Mouse (Mus musculus): ENCODE measurements around the gene Pbrm1. TPM values are rescaled to one million over a fixed set of nuclear protein-coding genes. Genes with fewer than 3 reads are reported as not detected.

The Pbrm1 gene
- total RNA-seq (2021): 10 to 100 TPM; 58.7 to 70.8 TPM
- long read RNA-seq, experiment 1, partial matches to known transcripts: 14 of 22 reads
- long read RNA-seq, experiment 1, other reads (novel, unspliced or antisense): 8 of 22 reads
- long read RNA-seq, experiment 2, partial matches to known transcripts: 17 of 25 reads
- long read RNA-seq, experiment 2, other reads (novel, unspliced or antisense): 8 of 25 reads

- DNase-seq: peak; percentile 97
These were observed at the start of gene Pbrm1, which contains the start of gene Gnl3 for GRCm38 (mm10) chr14:31018860-31019291. Gene Pbrm1 (plus strand): TSS chr14:31019138. Gene Gnl3 (minus strand): TSS chr14:31019152.

DNA sequence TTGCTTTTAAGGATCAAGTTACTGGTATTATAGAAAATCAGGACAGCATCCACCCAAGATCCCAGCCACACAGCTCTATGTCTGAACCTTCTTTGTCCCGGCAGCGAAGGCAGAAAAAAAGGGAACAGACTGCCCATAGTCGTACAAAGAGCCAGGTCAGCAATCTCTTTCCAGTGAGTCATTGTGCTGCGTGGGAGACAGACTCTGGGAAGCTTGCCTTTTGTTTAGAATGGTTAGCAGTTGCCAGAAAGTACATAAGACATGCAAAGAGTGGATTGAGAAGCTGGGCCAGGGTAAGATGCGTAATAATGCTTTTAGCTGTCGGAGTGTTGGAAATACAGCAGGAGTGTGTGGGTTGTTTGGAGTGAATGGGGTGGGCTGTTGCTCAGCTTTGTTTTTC, 44.7 kb upstream of the Pbrm1 start:
- DNase-seq: no peak

DNA sequence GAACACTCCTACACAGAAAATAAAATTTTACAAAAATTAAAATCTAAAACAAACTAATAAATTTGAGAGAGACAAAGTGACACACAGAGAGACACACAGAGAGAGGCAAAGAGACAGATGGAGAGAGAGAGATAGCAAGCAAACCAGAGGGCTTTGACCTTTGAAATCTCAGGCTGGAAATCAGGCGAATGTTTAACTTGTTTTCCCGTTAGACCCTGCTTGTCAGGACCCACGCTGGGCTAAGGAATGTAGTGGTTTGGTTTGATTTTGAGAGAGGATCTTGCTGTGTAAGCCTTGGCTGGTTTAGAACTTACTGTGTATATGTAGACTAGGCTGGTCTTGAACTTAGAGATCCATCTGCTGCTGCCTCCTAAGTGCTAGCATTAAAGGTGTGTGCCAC, 42.7 kb upstream of the Pbrm1 start:
- no peak for DNase-seq

DNA sequence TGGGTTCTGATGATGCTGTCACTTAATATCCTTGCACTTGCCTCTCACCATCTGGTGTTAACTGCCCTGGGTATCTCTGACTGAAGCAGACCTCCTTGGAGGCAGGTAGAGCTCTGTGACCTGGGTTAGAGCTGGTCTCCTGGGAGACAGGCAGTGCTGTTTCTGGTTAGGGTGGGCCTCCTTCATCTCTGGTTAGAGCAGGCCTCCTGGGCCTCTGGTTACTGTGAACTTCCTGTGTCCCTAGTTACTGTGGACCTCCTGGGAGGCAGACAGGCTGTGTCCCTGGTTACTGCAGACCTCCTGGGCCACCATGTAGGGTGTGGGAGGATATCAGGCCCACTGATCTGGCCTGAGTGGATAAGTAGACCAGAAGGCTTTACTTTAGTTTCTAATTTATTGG, 22.5 kb upstream of the Pbrm1 start:
- no peak for DNase-seq

GRCm38 (mm10) chr14:31000356-31000755, 18.6 kb upstream of the Pbrm1 start:
- DNase-seq: no peak

GRCm38 (mm10) chr14:31000816-31001306, 18.1 kb upstream of the Pbrm1 start:
- DNase-seq: no peak

DNA sequence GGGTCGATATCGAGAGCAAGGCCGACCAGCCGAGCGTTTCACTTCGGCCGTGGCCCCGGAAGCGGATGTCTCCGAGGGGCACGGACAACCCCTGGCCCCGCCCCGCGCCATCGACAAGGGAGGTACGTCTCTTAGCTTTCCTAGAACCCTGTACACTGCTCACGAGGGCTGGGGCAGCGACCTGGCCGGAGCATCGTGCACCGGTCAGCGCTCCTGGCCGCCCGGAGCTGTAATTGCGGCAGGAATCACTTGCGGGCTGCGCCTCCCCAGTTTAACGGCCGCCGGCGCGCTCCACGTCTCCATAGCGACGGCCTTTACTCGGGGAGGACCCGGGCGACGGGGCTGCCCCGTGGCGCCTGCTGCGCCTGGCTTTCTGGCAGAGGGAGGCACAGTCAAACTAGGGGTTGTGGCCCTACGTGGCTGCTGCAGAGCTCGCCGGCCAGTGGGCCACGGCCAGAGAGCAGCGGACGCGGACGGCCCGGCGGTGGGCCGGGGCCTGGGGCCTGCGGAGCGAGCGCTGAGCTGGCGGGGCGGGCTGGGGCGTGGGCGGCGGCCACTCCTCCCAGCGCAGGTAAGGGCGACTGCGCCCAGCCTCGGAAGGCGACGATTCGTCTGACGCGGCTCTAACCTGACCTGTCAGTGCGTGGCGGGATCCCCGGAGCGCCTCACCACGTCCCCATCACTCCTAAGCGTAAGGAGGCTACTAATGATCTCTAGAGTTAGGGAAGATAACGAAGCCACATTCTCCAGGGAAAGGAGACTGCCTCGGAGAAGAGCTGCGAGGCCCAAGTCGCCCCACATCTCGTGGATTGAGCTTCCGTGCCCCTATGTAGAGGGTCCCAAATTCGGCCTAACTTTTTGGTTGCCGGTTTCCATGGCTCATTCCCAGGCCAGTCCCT, 17.4 kb upstream of the Pbrm1 start, which contains the start of the genes Glt8d1 and Spcs1:
Gene Glt8d1, plus strand, starts transcription at position 94 of the 899 bp plus-strand sequence.
Gene Spcs1, minus strand, starts transcription at position 366 of the 899 bp plus-strand sequence.
- peak; percentile 88 for DNase-seq

DNA sequence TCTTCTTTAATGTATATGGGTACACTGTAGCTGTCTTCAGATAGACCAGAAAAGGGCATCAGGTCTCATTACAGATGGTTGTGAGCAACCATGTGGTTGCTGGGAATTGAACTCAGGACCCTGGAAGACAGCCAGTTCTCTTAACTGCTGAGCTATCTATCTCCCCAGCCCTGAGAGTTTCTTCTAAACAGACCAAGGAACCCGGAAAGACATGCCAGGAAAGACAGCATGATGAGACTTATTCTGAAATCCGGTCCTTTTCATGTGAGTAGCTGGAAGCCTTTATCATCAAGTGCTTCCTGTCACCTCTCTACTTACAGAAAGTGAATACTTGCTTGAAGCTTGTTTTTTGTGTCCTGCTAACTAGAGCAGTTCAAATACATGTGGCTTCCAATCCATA, 14.4 kb upstream of the Pbrm1 start:
- no peak for DNase-seq

DNA sequence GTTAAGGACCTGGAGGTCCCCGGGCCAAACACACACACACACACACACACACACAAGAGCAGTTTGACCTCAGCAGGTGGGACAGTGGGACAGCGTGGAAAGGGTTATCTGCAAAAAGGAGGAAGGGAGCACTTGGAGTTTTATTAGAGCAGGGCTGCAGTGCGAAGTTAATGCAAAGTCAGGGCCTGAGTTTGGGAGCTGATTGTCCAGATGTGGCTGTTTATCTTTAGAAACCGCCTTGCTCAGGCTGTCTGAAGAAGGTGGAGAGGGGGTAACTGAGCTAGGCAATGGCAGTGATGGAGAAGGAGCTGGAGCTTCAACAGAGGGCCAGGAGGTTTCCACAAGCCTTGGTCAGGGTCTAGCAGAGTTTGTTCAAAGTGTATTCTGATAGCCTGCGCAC, 12.2 kb upstream of the Pbrm1 start:
- DNase-seq: no peak

DNA sequence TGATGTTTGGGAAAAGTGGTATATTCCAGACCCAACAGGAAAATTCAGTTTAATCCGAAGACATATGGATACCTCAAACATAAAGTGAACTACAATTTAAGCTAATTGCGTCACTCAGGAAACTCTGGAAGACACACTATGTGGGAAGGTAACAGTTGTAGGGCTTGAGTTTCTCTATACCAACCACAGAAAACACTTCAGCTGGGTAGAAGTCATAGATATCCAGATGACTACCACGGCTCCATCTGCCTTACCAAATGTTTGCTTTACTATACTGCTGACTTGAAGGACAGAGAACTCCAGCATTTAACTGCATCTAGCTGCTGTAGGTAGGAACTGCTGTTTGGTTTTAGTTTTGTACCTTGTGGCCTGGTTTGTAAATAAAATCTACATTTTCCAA, 7.3 kb upstream of the Pbrm1 start:
- no peak for DNase-seq

DNA sequence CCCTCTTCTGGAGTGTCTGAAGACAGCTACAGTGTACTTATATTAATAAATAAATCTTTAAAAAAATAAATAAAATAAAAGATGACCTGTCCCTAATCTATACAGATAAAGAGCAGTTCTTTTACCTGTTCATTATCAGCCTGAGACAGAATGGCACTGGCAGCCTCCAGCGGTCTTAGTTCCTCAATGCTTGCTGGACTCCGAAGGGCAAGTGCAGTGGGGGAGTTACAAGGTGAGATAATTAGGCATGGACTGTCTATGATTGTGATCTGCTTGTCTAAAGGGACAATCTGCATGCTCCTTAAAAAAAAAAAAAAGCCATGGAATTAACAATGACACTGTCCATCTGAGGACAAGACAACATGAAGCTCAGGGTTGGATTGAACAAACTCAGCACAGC, 5.0 kb upstream of the Pbrm1 start:
- no peak for DNase-seq

DNA sequence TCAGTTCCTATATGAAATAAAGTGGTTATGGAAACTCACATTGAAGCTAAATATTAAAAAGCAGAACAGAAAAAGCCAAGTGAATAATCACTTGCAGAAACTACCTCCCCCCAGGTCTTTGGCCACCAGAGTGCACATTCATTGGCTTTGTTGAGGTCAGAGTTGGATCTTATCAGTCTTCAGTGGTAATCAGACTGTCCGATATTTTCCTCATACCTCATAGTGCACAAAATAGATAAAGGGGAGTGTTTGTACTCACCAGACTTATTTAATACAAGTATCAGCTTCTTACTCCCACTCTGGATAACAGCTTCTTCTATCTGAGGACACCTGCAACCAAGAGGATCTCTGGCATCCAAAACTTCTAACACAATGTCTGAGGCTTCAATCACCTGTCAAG, 2.9 kb upstream of the Pbrm1 start:
- no peak for DNase-seq

GRCm38 (mm10) chr14:31017854-31018253, 1.1 kb upstream of the Pbrm1 start:
- no peak for DNase-seq

GRCm38 (mm10) chr14:31019331-31020205, 630 bp downstream of the Pbrm1 start:
- DNase-seq: peak; percentile 82

- no peak for DNase-seq
These were observed 3.6 kb downstream of the Pbrm1 start for GRCm38 (mm10) chr14:31022579-31022978.

DNA sequence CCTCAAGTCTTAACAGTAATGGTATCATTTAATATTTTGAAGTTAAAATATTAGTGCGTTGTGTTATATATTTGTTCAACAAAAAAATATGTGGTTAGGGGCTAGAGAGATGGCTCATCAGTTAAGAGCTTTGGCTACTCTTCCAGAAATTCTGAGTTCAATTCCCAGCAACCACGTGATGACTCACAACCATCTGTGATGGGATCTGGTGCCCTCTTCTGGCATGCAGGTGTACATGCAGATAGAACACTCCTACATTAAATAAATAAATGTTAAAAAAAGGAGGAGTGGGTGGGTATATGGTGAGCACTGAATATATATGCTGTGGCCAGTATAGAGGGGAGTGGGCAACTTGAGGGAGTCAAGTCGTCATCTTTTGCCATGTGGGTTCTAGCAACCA, 6.8 kb downstream of the Pbrm1 start:
- no peak for DNase-seq

DNA sequence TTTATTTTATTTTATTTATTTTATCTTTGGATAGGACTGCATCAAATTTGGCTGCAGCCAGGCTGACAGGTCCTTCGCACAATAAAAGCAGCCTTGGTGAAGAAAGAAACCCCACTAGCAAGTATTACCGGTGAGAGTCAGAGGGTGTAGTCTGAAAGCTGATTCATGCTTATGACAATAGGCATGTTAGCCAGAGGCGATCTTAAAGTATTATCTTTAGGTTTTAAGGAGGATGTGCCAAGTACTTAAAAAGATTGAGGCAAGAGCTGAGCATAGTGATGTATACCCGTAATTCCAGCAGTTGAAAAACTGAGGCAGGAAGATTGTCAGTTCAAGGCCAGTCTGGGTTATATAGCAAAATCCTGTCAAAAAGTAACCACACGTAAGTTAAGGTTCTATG, 26.4 kb downstream of the Pbrm1 start:
- DNase-seq: no peak

DNA sequence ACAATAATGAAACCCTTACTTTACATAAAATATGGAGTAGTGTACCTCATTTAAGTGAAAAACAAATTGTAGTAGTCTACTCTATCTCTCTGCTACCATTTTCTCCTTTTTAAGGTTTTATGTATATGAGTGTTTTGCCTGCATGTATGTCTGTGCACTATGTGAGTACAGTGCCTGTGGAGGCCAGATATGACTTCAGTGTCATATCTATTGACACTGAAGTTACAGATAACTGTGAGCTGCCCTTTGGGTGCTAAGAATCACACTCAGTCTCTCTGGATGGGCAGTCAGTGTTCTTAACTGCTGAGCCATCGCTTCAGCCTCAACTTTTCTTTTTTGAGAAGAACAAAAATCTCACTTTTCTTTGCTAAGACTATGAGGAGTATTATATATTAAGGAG, 26.9 kb downstream of the Pbrm1 start:
- no peak for DNase-seq

GRCm38 (mm10) chr14:31062277-31062676, 43.3 kb downstream of the Pbrm1 start:
- DNase-seq: no peak

- no peak for DNase-seq
These were observed 50.3 kb downstream of the Pbrm1 start for GRCm38 (mm10) chr14:31069086-31069733.

GRCm38 (mm10) chr14:31078597-31079208, 59.8 kb downstream of the Pbrm1 start:
- DNase-seq: no peak

Data from gastrocnemius, postnatal 10 days (tissue).